Mouse (Mus musculus) spleen, adult 10 weeks (tissue): ENCODE measurements around the gene Cnr1. TPM values are rescaled to one million over a fixed set of nuclear protein-coding genes. Genes with fewer than 3 reads are reported as not detected.

Experiments used
- polyA plus RNA-seq: library from polyadenylated mRNA; stranded (reverse); fragments of 350-450 nt; fragmentation: Illumina TruSeq; extraction: RNeasy Lipid Tissue Mini Kit (QIAGEN cat#74804); gene quantifications from one replicate; pipeline ENCODE4 v1.2.3, GENCODE M21; 2015; ENCODE audit warnings: low replicate concordance; ENCODE audit not compliant: insufficient read depth

The Cnr1 gene
- polyA plus RNA-seq, result 1.9 TPM

GRCm38 (mm10) chr4:33924234-33924888 is at the start of gene Cnr1:
Gene Cnr1 (plus strand): TSS chr4:33924593.

Other genes starting within 250 kb of the Cnr1 start
- 2.8 TPM for gene Spaca1, start 125.6 kb downstream of the Cnr1 start, polyA plus RNA-seq